Mouse (Mus musculus) lung, adult 2 months (tissue): Measurements from ENCODE around the gene Adprh.

ENCODE experiments used
- CTCF ChIP-seq: fragments of 200-500 bp; IDR thresholded peaks from 2 replicates; pipeline ENCODE4 v1.5.1; 2011; ENCODE audit warnings: mild to moderate bottlenecking, low read length, control low read depth; ENCODE audit not compliant: insufficient read depth
- POLR2A ChIP-seq: fragments of 200-500 bp; IDR thresholded peaks from 2 replicates; pipeline ENCODE4 v1.6.1; 2011; ENCODE audit warnings: low read depth, mild to moderate bottlenecking, control low read depth, low read length, borderline replicate concordance; ENCODE audit errors: extremely low read depth

DNA sequence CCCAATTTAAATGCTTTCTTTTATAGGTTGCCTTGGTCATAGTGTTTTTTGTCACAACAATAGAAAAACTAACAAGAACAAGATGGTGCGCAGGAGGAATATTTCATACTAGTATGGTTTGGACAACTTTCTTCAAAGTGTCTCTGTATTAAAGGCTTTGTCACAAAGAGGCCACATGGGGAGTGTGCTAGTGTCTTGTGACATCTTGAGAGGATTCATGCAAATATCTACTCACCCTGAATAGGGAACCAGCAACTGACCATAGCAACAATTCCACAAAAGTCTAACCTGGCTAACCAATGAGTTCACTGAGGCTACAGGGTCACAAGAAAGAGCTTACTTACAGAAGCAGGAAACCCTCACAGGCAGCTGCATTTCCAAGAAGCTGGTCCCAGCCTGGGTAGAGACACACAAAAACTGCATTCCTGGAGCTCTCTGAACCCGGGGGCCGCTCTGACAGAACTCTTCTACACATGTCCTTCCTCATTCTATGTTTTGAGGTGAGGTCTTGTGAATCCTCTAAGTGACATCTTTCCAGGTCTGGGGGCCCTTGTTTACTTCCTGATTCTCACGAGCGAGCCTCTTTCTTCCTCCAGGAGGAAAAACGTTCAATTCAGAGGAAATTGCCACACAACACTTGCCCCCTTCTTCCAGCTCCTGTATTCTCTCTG is 57.3 kb downstream of the Adprh start:
- no peak for TF ChIP-seq POLR2A
- TF ChIP-seq CTCF: no peak
